Mouse (Mus musculus): Measurements from ENCODE around the gene Stub1.
A peak's percentile ranks its signal among the peaks of the same experiment; 100 is the strongest.
"Not testable (repeated sequence)": the region's sequence is repeated elsewhere in the genome, so short reads cannot be mapped to it uniquely, and the experiment has no call there.

Gene Stub1

DNA sequence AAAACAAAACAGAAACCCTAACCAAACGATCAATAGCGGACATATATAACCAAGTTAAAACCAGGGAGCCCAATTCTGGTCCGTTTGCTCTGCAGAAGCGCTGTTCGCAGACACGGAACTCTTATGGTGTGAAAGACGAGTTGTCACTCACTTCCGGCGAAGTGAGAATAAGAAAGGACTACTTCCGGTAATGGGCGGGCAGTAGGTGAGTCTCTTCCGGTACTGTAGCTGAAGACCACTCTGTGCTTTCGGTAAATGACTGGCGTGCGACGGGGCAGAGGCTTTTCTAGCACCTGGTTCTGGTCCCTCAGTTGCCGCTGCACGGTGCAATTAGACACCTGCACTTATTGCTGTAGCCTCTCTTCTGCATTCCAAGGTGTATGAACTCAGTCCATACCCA, 9.8 kb downstream of the Stub1 start, which contains the start of gene Wdr24:
Wdr24 (plus strand) TSS at position 176 of the 400 bp plus-strand sequence.
- peak; percentile 82 for DNase-seq (ENCODE audit: low spot score)

GRCm38 (mm10) chr17:25818851-25819780, 14.1 kb downstream of the Stub1 start:
- DNase-seq (ENCODE audit: low spot score), result peak; percentile 26

DNA sequence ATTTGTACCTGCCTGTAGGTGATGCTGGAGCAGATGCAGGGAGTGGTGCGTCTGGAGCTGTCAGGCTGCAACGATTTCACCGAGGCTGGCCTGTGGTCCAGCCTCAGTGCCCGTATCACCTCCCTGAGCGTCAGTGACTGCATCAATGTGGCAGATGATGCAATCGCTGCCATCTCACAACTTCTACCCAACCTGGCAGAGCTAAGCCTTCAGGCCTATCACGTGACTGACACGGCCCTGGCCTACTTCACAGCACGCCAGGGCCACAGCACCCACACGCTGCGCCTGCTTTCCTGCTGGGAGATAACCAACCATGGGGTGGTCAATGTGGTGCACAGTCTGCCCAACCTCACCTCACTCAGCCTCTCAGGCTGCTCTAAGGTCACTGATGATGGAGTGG, 15.5 kb downstream of the Stub1 start:
- no peak for DNase-seq (ENCODE audit: low spot score)

DNA sequence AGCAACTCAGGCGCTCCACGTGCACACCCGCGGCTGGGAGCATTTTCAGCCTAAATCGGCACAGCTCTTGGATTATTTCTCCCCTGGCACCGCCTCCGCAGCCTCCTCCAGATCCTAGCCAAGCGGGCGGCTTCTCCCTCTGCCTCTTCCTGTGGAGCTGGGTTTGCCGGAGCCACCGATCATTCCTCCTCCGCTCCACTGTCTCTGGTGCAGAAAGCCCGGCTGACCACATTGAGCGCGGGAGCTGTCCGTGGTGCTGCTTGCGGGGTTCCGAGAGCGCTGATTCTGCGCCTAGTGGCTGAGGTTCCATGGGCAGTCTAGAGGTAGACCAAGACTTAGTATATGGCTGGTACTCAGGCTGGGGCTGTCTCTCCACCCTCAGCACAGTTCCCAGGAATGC, 19.7 kb downstream of the Stub1 start:
- DNase-seq (ENCODE audit: low spot score), result peak; percentile 81

GRCm38 (mm10) chr17:25810890-25811289, 22.3 kb downstream of the Stub1 start:
- no peak for DNase-seq (ENCODE audit: low spot score)

GRCm38 (mm10) chr17:25809606-25810340, 23.4 kb downstream of the Stub1 start:
- no peak for DNase-seq (ENCODE audit: low spot score)

DNA sequence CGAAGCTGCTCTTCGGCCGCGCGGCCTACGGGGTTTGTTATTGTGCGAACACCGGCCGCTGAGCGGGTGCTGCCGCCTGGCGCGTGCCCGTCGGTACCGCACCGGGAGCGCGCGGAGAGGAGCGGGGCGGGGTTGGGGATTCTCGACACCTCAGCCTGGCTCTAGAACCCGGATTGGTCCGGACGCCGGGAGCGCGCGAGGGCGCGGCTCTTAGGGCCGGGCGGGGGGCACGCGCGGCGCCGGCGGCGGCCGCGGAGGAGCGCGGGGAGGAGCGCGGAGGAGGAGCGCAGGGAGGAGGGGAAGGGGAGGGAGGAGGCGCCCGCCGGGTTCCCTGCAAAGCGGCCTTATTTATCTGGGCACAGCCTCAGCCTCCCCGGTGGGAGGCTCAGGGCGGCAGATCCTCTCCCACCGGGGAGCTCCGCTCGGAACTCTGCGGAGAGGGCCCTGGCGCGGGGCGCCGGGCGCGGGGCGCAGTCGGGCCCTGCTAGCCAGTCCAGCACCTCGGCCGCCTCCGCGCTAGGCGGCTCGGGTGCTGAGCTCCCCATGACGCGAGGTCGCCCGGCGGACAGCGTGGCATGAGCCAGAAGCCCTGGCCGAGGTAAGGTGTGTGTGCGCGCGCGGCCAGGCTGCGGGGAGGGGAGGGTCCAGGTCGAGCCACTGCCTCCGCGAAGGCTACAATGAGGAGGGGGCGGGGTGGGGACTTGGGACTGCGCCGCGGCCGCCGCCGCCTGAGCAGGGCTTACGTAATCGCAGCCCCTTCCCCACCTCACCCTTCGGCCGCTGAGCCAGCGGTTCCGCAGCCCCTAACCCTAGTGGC, 24.2 kb downstream of the Stub1 start, which contains the start of gene Fbxl16:
Fbxl16 (plus strand) TSS at position 297 of the 817 bp plus-strand sequence.
- peak; percentile 62 for DNase-seq (ENCODE audit: low spot score)

GRCm38 (mm10) chr17:25808028-25808427, 25.2 kb downstream of the Stub1 start:
- DNase-seq (ENCODE audit: low spot score), result no peak

- DNase-seq (ENCODE audit: low spot score), result not testable (repeated sequence)
Observed at GRCm38 (mm10) chr17:25807452-25807851, 25.8 kb downstream of the Stub1 start.

DNA sequence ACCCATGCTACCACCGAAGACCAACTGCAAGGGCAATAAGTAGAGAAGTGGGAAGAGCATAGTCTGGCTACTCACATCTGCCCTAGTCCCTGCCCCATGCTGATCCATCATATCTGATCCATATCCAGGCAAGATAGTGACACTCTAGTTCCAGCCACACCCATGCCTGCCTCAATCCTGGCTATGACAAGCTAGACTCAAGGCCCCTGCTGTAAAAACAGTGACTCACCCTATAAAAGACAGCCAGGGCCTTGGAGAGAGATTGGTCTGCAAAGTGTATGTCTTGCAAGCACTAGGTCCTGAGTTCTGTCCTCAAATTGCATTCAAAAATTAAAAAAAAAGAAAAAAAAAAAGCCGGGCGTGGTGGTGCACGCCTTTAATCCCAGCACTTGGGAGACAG, 26.7 kb downstream of the Stub1 start:
- DNase-seq (ENCODE audit: low spot score), result no peak

GRCm38 (mm10) chr17:25802825-25803517, 30.2 kb downstream of the Stub1 start:
- no peak for DNase-seq (ENCODE audit: low spot score)

DNA sequence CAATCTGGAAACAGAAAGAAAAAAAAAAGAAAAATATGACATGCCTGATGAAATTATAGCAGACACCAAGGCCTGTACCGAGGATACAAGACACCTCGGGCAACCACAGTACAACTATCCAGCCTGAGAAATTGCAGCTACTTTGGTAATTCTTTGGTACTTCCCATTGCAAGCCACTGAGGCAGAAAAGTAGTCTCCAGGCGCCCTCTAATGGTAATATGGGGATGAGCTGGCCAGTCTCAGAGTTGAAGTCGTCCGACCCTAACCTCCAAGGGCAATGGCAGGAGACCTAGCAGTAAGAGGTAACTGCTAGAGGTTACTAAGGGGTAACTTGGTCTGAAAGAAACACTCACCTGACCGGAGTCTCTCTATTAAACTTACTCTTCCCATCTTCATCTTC, 32.2 kb downstream of the Stub1 start:
- DNase-seq (ENCODE audit: low spot score), result peak; percentile 52

DNA sequence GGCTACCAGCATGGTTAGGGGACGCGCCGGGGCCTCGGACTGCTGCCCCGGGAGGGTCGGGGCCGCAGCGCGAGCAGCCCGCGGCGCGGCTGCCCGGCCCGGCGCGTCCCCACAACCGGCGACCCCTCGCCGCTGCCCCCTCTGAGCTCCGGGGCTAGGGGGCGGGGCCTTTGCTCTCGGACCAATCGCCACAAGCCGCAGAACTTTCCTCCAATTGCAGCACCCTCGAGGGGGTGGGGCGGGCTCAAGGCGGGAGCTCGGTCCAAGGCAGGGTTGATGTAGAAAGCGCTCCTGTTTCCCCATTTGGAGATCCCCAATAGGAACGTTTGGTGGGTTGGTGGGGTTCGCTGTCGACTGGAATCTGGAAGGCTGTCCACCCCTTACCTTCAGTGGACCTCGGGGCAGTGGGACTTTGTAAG, 36.2 kb downstream of the Stub1 start, which contains the start of gene Metrn:
Metrn (minus strand) TSS at position 186 of the 419 bp plus-strand sequence.
- DNase-seq (ENCODE audit: low spot score), result peak; percentile 87

- DNase-seq (ENCODE audit: low spot score), result no peak
Observed at GRCm38 (mm10) chr17:25796211-25796771, 36.9 kb downstream of the Stub1 start.

DNA sequence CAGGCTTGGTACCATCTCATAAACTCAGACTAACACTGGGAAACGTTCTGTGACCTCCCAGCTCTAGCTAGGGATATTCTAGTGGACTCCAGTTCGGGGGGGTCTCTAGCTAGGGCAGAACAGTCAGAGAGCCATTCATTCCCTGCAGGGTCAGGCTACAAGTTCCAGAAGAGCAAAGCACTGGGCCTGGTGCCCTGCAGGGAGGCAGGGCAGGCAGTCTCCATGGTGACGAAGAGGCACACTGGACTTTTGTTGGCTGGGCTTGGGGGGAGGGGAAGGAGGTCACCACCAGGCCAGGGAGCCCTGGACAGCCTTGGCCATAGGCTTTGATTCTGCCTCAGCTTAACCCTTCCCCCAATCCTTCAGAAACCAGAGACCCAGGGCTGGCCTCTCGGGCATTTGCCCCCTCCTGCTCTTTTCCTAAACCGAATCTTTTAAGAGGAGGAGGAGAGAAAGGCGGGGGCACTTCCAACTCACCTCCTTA, 37.6 kb downstream of the Stub1 start, which contains the start of gene AC134908.4:
AC134908.4 (minus strand) TSS at position 51 of the 484 bp plus-strand sequence.
- peak; percentile 69 for DNase-seq (ENCODE audit: low spot score)

- DNase-seq (ENCODE audit: low spot score), result no peak
Observed at GRCm38 (mm10) chr17:25794998-25795397, 38.2 kb downstream of the Stub1 start.

GRCm38 (mm10) chr17:25794197-25794596, 39.0 kb downstream of the Stub1 start:
- DNase-seq (ENCODE audit: low spot score), result no peak

DNA sequence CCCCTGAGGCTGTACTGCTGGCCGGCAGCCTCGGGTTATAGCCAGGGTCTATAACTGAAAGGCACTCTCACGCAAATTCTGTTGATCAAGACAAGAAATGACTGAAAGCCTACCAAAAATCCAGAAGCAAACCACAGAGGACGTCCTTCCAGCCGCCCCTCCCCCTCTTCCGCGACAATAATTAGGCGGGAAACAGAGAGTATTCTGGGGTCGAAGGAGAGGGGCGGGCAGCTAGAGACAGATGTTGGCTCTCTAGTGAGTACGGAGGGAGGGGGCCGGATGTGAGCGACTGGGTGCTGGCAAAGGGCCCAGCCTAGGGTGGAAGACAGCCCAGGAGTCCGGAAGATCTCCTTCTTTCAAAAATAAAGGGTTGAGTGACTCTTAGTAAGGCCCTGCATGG, 40.6 kb downstream of the Stub1 start, which contains the start of gene Fam173a:
Fam173a (minus strand) TSS at position 287 of the 400 bp plus-strand sequence.
- peak; percentile 71 for DNase-seq (ENCODE audit: low spot score)

GRCm38 (mm10) chr17:25791843-25792527, 41.2 kb downstream of the Stub1 start:
- DNase-seq (ENCODE audit: low spot score), result peak; percentile 85

- DNase-seq (ENCODE audit: low spot score), result peak; percentile 24
Observed at GRCm38 (mm10) chr17:25791320-25791842, 41.8 kb downstream of the Stub1 start.

Data from yolk sac, embryonic 10.5 days (tissue).